Mouse (Mus musculus) spleen, adult 2 months (tissue): ENCODE results near the gene D1Ertd622e. TPM values are rescaled to one million over a fixed set of nuclear protein-coding genes. Genes with fewer than 3 reads are reported as not detected.

Experiments
- DNase-seq, 2 experiments: peaks; one replicate each; pipeline versions ENCODE4 v3.0.0 to v3.0.0-alpha.2; 2012 to 2021; ENCODE audit warnings: low spot score in 2 of 2, low read depth in 1 of 2
- H3K27ac ChIP-seq: fragments of 200-500 bp; 2 replicates; pipeline ENCODE4 v1.5.1; 2012; ENCODE audit warnings: low read length, inconsistent platforms; ENCODE audit not compliant: insufficient read depth
- H3K27me3 ChIP-seq: fragments of 200-500 bp; 2 replicates; pipeline ENCODE4 v1.6.1; 2012; ENCODE audit warnings: mild to moderate bottlenecking, moderate library complexity, low read length, inconsistent platforms; ENCODE audit not compliant: control insufficient read depth, insufficient read depth
- H3K36me3 ChIP-seq: fragments of 200-500 bp; 2 replicates; pipeline ENCODE4 v1.6.1; 2012; ENCODE audit warnings: mild to moderate bottlenecking, low read length, inconsistent platforms; ENCODE audit not compliant: control insufficient read depth, insufficient read depth
- H3K4me1 ChIP-seq: fragments of 200-500 bp; 2 replicates; pipeline ENCODE4 v1.6.1; 2011; ENCODE audit warnings: inconsistent platforms; ENCODE audit not compliant: control insufficient read depth, insufficient read depth, insufficient read length
- H3K4me3 ChIP-seq: fragments of 200-500 bp; 2 replicates; pipeline ENCODE4 v1.5.1; 2011; ENCODE audit warnings: mild to moderate bottlenecking, inconsistent platforms; ENCODE audit not compliant: insufficient read depth, insufficient read length; ENCODE audit errors: extremely low read depth
- CTCF ChIP-seq: fragments of 200-500 bp; IDR thresholded peaks from 2 replicates; pipeline ENCODE4 v1.5.1; 2011; ENCODE audit warnings: mild to moderate bottlenecking, inconsistent platforms; ENCODE audit not compliant: insufficient read depth, insufficient read length, insufficient replicate concordance; ENCODE audit errors: extremely low read depth
- POLR2A ChIP-seq: fragments of 200-500 bp; IDR thresholded peaks from 2 replicates; pipeline ENCODE4 v1.6.1; 2011; ENCODE audit warnings: low read depth, low read length, inconsistent platforms
- WGBS: fragments of 180-500 bp; shearing (Covaris S2); methylation state at CpG from one replicate; pipeline ENCODE4 v1.1.7; 2018; 5-methylcytosine and 5-hydroxymethylcytosine counted together
- polyA plus RNA-seq: library from polyadenylated mRNA; depleted of rRNA; stranded (reverse); fragments of >200 nt; gene quantifications from 2 replicates; pipeline ENCODE4 v1.2.3, GENCODE M21; 2012; rRNA removed

Gene D1Ertd622e
- polyA plus RNA-seq, result 23.1 and 24.3 TPM in 2 replicates

GRCm38 (mm10) chr1:97661406-97662241 is at the start of gene D1Ertd622e:
Gene D1Ertd622e, minus strand, starts transcription at chr1:97662074.
- Histone ChIP-seq H3K27me3 (0 out of 2 replicates have a peak, but pooled peaks cover 2% of the 10 kb centered on the region), H3K27ac (peak within 1 kb of the TSS; percentile 94), H3K36me3 (no peaks in the 10 kb centered on the region), H3K4me3 (peak within 1 kb of the TSS; percentile 84), H3K4me1 (peaks cover 9% of the 10 kb centered on the region)
- peak; percentile 33 to 74 for DNase-seq
- WGBS, result under 1% methylated on average over 90 of the region's 106 CpGs
- TF ChIP-seq POLR2A, result peak; percentile 20
- TF ChIP-seq CTCF, result no peak

- no peak overlapping the region for H3K27ac ChIP-seq
- H3K4me1 ChIP-seq, result no peaks in the 10 kb centered on the region
- no peak for TF ChIP-seq CTCF
- TF ChIP-seq POLR2A, result no peak
- DNase-seq, result no peak
- H3K27me3 ChIP-seq, result no peaks in the 10 kb centered on the region
- peaks cover 27% of the 10 kb centered on the region for H3K36me3 ChIP-seq
- WGBS, result 93% methylated on average over 3 of the region's 3 CpGs
- no peak overlapping the region for H3K4me3 ChIP-seq
Observed at GRCm38 (mm10) chr1:97710520-97710919, 48.6 kb upstream of the D1Ertd622e start.

- Histone ChIP-seq H3K4me1 (no peaks in the 10 kb centered on the region), H3K4me3 (no peak overlapping the region), H3K27ac (no peak overlapping the region), H3K36me3 (peaks cover 17% of the 10 kb centered on the region), H3K27me3 (no peaks in the 10 kb centered on the region)
- DNase-seq, result no peak
- no peak for TF ChIP-seq CTCF
- no peak for TF ChIP-seq POLR2A
Observed at GRCm38 (mm10) chr1:97705389-97705788, 43.5 kb upstream of the D1Ertd622e start.

GRCm38 (mm10) chr1:97704646-97705045 is 42.8 kb upstream of the D1Ertd622e start:
- H3K27ac ChIP-seq, result no peak overlapping the region

GRCm38 (mm10) chr1:97698956-97699570 is 37.2 kb upstream of the D1Ertd622e start:
- Histone ChIP-seq H3K4me3 (no peak overlapping the region), H3K27ac (no peak overlapping the region), H3K36me3 (no peaks in the 10 kb centered on the region), H3K4me1 (no peaks in the 10 kb centered on the region), H3K27me3 (no peaks in the 10 kb centered on the region)
- DNase-seq, result no peak
- WGBS, result 48% methylated on average over 11 of the region's 11 CpGs
- TF ChIP-seq POLR2A (no peak), CTCF (no peak)

More at GRCm38 (mm10) chr1:97704646-97705045, 42.8 kb upstream of the D1Ertd622e start:
- no peak for TF ChIP-seq POLR2A
- Histone ChIP-seq H3K27me3 (no peaks in the 10 kb centered on the region), H3K4me3 (no peak overlapping the region), H3K4me1 (no peaks in the 10 kb centered on the region), H3K36me3 (peaks cover 15% of the 10 kb centered on the region)
- 82% methylated on average over 1 of the region's 1 CpGs for WGBS
- no peak for DNase-seq

- no peak overlapping the region for H3K27ac ChIP-seq
- no peak overlapping the region for H3K4me3 ChIP-seq
- no peak for DNase-seq
- H3K27me3 ChIP-seq, result no peaks in the 10 kb centered on the region
- H3K36me3 ChIP-seq, result no peaks in the 10 kb centered on the region
- 100% methylated on average over 1 of the region's 1 CpGs for WGBS
- H3K4me1 ChIP-seq, result no peaks in the 10 kb centered on the region
- no peak for TF ChIP-seq POLR2A
- no peak for TF ChIP-seq CTCF
Observed at GRCm38 (mm10) chr1:97697273-97697672, 35.4 kb upstream of the D1Ertd622e start.

GRCm38 (mm10) chr1:97693825-97694224 is 32.0 kb upstream of the D1Ertd622e start:
- no peak for TF ChIP-seq CTCF
- TF ChIP-seq POLR2A, result no peak
- DNase-seq, result no peak
- no peak overlapping the region for H3K4me3 ChIP-seq
- H3K36me3 ChIP-seq, result no peaks in the 10 kb centered on the region
- H3K4me1 ChIP-seq, result no peaks in the 10 kb centered on the region
- H3K27ac ChIP-seq, result no peak overlapping the region
- no peaks in the 10 kb centered on the region for H3K27me3 ChIP-seq
